Mouse (Mus musculus): ENCODE measurements around the gene Ralb. TPM values are rescaled to one million over a fixed set of nuclear protein-coding genes. Genes with fewer than 3 reads are reported as not detected.

The Ralb gene
- polyA plus RNA-seq, 1 experiment, result 26.0 TPM

- no peaks in the 10 kb centered on the region for H3K36me3 ChIP-seq (ENCODE audit: control insufficient read depth, insufficient read depth)
- TF ChIP-seq MAX (IDR thresholded peaks at IDR 0.05; ENCODE audit: low read depth) (no peak), USF1 (IDR thresholded peaks at IDR 0.05; ENCODE audit: low read depth) (no peak), E2F4 (IDR thresholded peaks at IDR 0.05; ENCODE audit: insufficient read depth) (no peak), REST (IDR thresholded peaks at IDR 0.05; ENCODE audit: insufficient read depth, insufficient read length) (no peak)
- no peak overlapping the region for H3K4me3 ChIP-seq
- no peak overlapping the region for H3ac ChIP-seq (ENCODE audit: control insufficient read depth, insufficient read length)
- H3K27me3 ChIP-seq (ENCODE audit: control insufficient read depth, insufficient read depth, insufficient read length), result no peaks in the 10 kb centered on the region
- H3K4me2 ChIP-seq (ENCODE audit: low read depth), result peak overlapping the region; percentile 96
- no peaks in the 10 kb centered on the region for H3K79me2 ChIP-seq (ENCODE audit: control insufficient read depth, insufficient read depth)
Measured at GRCm38 (mm10) chr1:119457528-119457855, 47.1 kb downstream of the Ralb start.

- Histone ChIP-seq H3ac (ENCODE audit: control insufficient read depth, insufficient read length) (no peak overlapping the region), H3K4me2 (ENCODE audit: low read depth) (peak overlapping the region; percentile 96), H3K4me3 (no peak overlapping the region), H3K79me2 (ENCODE audit: control insufficient read depth, insufficient read depth) (no peaks in the 10 kb centered on the region), H3K36me3 (ENCODE audit: control insufficient read depth, insufficient read depth) (no peaks in the 10 kb centered on the region), H3K27me3 (ENCODE audit: control insufficient read depth, insufficient read depth, insufficient read length) (no peaks in the 10 kb centered on the region)
- TF ChIP-seq POLR2AphosphoS2 (IDR thresholded peaks at IDR 0.05; ENCODE audit: insufficient read length, low read depth) (no peak), REST (IDR thresholded peaks at IDR 0.05; ENCODE audit: insufficient read depth, insufficient read length) (no peak), E2F4 (IDR thresholded peaks at IDR 0.05; ENCODE audit: insufficient read depth) (no peak), POLR2A (IDR thresholded peaks at IDR 0.05; ENCODE audit: insufficient read length, low read depth) (no peak), MYOD1 (IDR thresholded peaks at IDR 0.05; ENCODE audit: control insufficient read depth in 1 of 3, insufficient read length in 2 of 3, low read depth in 2 of 3) (peak in 1 of 3 experiments; percentile 1)
Measured at GRCm38 (mm10) chr1:119456671-119457527, 47.7 kb downstream of the Ralb start.

- Histone ChIP-seq H3K4me3 (no peak overlapping the region), H3K36me3 (ENCODE audit: control insufficient read depth, insufficient read depth) (no peaks in the 10 kb centered on the region), H3K27me3 (ENCODE audit: control insufficient read depth, insufficient read depth, insufficient read length) (no peaks in the 10 kb centered on the region), H3K4me2 (ENCODE audit: low read depth) (no peak overlapping the region), H3K79me2 (ENCODE audit: control insufficient read depth, insufficient read depth) (no peaks in the 10 kb centered on the region), H3ac (ENCODE audit: control insufficient read depth, insufficient read length) (no peak overlapping the region)
- TF ChIP-seq USF1 (IDR thresholded peaks at IDR 0.05; ENCODE audit: low read depth) (no peak), REST (IDR thresholded peaks at IDR 0.05; ENCODE audit: insufficient read depth, insufficient read length) (no peak)
Measured at GRCm38 (mm10) chr1:119453731-119454130, 50.9 kb downstream of the Ralb start.

DNA sequence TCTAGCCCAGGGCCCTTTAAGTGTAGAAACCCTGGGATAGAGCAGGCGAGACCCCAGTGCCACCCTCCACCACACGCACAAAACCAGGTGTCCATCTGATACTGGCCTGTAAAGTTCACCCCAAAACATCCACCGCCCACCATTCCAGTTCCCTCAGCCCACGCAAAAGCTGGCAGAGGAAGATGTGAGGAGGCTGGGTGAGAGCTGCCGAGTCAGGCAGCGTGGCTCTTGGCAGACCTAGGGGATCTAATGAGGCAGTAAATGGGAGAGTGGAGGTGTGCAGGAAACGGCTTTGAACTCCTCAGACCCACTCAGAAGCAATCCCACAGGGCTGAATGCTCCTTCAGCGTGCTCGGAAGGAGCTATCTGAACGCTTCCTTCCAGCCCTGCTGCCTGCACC, 53.2 kb downstream of the Ralb start:
- Histone ChIP-seq H3K4me3 (no peak overlapping the region), H3K4me2 (ENCODE audit: low read depth) (no peak overlapping the region), H3K79me2 (ENCODE audit: control insufficient read depth, insufficient read depth) (no peaks in the 10 kb centered on the region), H3ac (ENCODE audit: control insufficient read depth, insufficient read length) (no peak overlapping the region), H3K36me3 (ENCODE audit: control insufficient read depth, insufficient read depth) (no peaks in the 10 kb centered on the region), H3K27me3 (ENCODE audit: control insufficient read depth, insufficient read depth, insufficient read length) (no peaks in the 10 kb centered on the region)
- TF ChIP-seq TCF12 (IDR thresholded peaks at IDR 0.05; ENCODE audit: insufficient read depth, poor library complexity, severe bottlenecking), result no peak
- TF ChIP-seq SRF (IDR thresholded peaks at IDR 0.05; ENCODE audit: control insufficient read depth, insufficient read length, low read depth), result no peak
- TF ChIP-seq POLR2AphosphoS2 (IDR thresholded peaks at IDR 0.05; ENCODE audit: insufficient read length, low read depth), result no peak
- no peak for TF ChIP-seq REST (IDR thresholded peaks at IDR 0.05; ENCODE audit: insufficient read depth, insufficient read length)
- no peak for TF ChIP-seq CEBPB (IDR thresholded peaks at IDR 0.05; ENCODE audit: insufficient read depth, poor library complexity, severe bottlenecking)
- TF ChIP-seq MYOG (IDR thresholded peaks at IDR 0.05; ENCODE audit: control insufficient read depth in 1 of 3, insufficient read depth in 1 of 3, insufficient read length in 2 of 3, low read depth in 2 of 3), result no peak
- no peak for TF ChIP-seq USF1 (IDR thresholded peaks at IDR 0.05; ENCODE audit: low read depth)

DNA sequence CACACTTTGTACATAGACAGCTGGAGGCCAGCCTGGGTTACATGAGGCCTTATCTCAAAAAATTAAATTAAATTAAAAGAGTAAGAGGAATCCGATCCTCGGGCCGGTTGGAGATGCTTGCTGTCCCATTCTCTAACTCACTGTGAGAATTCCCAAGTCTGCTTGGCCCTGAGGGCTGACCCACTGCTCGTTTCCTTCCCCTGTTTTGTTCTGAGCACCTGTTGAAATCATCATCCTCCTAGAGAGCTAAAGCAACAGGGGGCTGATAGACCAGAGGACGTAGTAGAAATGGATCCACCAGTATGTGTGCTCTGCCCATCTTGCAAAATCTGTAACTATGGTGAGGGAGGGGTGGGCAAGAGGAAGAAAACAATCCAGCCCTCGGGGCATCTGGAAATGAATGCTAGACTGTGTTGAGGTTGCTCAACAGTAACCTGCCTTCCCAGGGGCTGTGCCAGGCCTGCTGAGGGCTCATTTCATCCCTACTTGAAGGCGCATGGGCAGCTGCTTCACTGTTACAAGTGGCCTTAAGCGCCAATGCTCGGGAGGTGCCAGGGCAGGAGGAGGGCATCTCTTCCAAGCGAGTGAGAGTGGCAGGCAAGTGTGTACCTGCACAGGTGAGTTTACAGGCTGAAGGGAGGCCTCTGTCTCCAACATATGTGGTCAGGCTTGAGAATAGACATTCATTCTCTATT, 53.8 kb downstream of the Ralb start:
- Histone ChIP-seq H3K27me3 (ENCODE audit: control insufficient read depth, insufficient read depth, insufficient read length) (no peaks in the 10 kb centered on the region), H3K4me3 (no peak overlapping the region), H3K36me3 (ENCODE audit: control insufficient read depth, insufficient read depth) (no peaks in the 10 kb centered on the region), H3ac (ENCODE audit: control insufficient read depth, insufficient read length) (no peak overlapping the region), H3K4me2 (ENCODE audit: low read depth) (no peak overlapping the region), H3K79me2 (ENCODE audit: control insufficient read depth, insufficient read depth) (no peaks in the 10 kb centered on the region)
- TF ChIP-seq CEBPB (IDR thresholded peaks at IDR 0.05; ENCODE audit: insufficient read depth, poor library complexity, severe bottlenecking) (no peak), REST (IDR thresholded peaks at IDR 0.05; ENCODE audit: insufficient read depth, insufficient read length) (no peak), TCF3 (IDR thresholded peaks at IDR 0.05; ENCODE audit: insufficient read length, low read depth) (no peak)

Data from myocyte (in vitro differentiated cells).